Mouse (Mus musculus) gastrocnemius, postnatal 36 days (tissue): ENCODE results near the gene Mpzl2. TPM values are rescaled to one million over a fixed set of nuclear protein-coding genes. Genes with fewer than 3 reads are reported as not detected.

Experiments
- DNase-seq, 2 experiments: peaks; one replicate each; pipeline ENCODE4 v3.0.0; 2022
- intact Hi-C: fragments of 180-260 bp; cut with DNase I; formaldehyde crosslinking; loops from one replicate; pipeline ENCODE4 v1.15.1; 2025
- total RNA-seq, 2 experiments: library from RNA; stranded (reverse); gene quantifications; 2 replicates each; pipeline ENCODE4 v1.2.3; 2021

Gene Mpzl2
- total RNA-seq, 2 experiments from 2014 or later: 0.30 to 0.33 TPM

DNA sequence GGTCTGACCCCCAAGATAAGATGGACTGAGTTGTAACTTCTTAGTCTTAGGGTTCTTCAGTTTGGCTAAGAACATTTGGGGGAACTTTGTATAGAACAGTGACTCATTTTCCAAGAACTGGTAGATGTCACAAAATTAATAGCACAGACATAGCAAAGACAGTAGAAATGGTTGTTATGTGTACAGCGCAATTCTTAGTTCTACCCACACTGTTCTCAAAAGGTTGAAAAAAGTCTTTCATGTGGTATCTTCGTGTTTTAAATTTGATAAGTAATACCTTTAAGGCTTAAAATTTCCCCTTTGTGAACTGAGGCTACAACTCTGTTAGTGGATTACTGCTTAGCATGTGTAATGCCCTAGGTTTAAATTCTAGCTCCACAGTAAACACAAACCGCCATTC lies 43.5 kb downstream of the Mpzl2 start:
- intact Hi-C loops: no loop called here

DNA sequence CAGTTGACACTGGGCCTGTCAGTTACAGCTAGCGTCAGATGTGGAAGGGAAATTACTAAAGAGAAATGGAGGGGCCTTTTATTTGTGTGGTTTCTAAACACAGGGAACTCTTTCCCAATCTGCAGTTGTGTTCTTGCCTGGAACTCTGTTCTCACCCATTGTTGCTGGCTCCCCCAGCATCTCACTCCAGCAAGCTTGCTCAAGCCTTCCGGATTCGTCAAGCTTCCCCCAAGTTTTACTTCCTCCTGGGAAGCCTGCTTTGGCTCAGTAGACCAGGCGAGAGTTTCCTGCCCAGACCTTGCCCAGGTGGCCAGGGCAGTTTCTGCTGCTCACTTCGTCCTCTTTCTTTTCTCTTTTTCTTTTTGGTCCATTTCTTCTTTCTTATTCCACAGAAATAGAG lies 45.0 kb downstream of the Mpzl2 start:
- no peak for DNase-seq
- intact Hi-C loops: no loop called here

More for the DNA sequence above, 43.5 kb downstream of the Mpzl2 start:
- no peak for DNase-seq

DNA sequence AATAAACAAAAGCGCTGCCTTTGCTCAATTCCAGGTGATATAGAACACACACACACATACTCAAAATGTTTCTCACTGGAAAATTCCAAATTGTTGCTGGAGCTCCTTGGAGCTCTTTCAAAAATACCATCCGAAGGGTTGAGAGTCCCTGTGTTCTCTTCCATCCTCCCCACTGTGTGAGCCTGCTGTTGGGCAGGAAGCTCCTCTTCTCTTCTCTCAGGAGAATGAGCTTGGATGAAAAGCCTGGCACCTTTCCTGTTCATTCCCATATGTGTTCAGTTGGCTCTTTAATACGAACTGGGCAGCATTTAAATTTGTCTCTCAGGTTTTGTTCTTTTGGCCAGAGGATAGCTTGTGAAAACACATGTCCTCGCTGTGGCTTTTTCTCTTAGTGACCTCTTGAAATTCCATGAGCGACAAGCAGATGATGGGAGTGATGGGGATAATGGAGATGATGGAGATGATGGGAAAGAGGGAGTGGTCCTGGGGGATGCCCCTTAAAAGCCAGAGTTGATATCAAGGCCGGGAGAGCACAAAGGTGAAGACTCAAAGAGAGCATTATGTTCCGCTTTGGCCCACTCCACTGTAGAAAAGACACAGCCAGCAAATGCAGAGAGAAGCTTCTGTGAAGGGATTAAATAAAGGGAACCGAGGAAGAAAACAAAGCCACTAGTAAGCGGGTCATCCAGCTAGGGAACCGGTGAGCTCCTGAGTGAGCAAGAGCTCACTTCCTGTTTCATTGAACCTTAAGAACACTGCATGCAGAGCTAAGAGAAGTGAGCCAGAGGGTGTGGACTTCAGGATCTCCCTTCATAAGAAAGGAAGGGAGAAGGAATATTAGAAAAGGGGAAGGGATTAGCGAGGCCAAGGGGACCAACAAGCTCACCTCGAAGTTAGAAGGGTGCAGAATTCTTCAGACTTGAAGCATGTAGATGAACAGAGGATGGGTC lies 46.4 kb downstream of the Mpzl2 start:
- DNase-seq: no peak
- intact Hi-C loops: no loop called here

DNA sequence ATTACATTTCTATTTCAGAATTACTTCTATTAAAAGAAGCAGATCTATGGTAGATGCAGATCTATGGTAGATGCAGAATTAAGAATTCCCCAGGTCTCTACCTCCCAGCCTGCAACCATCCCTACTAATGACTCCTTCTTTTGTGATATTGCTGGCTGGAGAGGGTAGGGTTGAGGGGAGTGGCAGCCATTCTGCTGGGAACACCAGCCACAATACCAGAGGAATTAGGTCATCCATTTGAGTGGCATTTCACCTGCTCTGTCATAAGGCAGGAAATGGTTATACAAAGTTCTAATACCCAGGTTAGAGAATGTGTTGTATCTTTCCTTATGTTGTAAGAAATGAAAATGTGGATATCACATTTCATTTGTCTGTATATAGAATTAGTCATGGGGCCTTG lies 48.4 kb downstream of the Mpzl2 start:
- intact Hi-C loops: no loop called here
- DNase-seq: no peak

DNA sequence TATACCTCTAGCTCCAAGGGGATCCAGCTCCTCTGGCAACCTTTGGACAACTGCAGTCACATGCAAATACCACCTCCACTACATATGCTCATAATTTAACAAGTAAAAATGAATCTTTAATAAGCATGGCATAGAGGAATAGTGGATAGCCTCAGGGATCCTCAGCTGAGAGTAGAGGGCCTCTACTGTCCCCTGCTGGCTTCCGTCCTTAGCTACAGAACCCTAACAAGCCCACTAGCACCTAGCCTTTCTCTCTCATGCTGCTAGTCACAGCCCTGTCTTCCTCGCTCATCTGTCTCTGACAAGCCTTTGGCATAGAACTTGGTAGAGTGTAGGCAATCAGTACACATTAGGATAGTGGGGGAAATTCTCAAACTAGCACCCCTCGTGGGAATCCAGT lies 51.2 kb downstream of the Mpzl2 start:
- intact Hi-C loops: no loop called here
- no peak for DNase-seq

DNA sequence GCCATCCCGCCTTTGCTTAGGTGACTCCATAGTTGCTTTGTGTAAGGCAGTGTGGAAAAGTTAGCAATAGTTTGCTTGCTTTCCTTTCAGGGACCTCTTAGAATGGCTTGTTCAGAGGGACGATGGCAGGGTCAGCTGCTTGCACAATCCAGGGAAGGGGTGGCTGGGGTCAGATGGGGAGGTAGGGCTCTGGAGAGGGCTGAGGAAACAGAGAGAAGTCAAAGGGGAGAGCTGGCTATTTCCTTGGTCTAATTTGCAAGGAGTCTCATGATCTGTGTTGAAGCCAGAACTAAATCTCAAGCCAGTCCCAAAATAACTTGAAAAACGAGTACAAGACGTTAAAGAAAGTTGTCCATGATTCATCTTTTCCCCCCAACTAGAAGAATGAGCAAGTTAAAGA lies 53.0 kb downstream of the Mpzl2 start:
- DNase-seq: no peak

DNA sequence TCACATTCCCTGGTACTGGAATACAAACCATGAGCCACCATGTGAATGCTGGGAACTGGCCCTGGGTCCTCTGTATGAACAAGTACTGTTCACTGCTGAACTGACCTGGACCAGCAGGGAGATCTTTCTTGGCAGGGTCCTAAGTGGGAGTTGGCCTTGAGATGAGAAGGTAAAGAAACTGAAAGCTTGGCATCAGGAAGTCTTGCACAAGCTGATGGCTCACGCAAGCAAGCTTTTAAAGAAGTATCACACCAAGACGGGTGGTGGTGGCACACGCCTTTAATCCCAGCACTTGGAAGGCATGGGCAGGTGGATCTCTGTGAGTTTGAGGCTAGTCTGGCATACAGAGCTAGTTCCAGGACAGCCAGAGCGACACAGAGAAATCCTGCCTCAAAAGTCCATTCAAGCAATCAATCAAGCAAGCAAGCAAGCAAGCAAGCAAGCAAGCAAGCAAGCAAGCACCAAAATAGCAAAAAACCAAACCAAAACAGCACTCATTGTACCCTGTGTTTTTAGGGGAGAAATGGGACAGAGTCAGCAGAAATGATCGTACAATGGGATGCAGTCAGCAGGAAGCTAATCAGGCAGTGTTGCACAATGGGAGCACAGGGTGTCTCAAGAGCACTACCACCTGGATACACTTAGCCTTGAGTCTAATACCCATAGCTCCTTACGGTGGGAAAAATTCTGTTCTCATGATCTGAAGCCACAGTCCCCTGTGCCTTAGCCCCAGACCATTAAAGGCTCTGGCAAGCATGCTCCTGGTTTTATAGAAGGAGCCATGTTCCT lies 55.7 kb downstream of the Mpzl2 start:
- no peak for DNase-seq
- intact Hi-C loops: no loop called here

More for the DNA sequence above, 53.0 kb downstream of the Mpzl2 start:
- intact Hi-C loops: no loop called here

DNA sequence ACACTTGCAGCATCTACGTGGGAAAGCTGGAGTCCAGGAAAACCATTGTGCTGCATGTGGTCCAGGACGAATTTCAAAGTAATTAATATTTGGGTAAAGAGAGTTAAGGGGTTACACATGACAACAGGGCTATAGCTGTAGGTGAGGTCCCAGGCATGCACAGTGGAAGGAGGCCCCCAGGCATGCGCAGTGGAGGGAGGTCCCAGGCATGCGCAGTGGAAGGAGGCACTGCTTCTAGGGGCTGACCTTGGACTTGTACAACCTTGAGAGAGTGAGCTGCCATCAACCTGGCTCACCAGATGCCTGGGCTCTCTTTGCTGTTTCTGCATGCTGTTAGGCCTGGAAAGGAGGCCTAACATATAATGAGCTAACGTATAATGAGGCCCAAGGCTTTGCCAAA lies 58.3 kb downstream of the Mpzl2 start:
- intact Hi-C loops: no loop called here
- DNase-seq: no peak

DNA sequence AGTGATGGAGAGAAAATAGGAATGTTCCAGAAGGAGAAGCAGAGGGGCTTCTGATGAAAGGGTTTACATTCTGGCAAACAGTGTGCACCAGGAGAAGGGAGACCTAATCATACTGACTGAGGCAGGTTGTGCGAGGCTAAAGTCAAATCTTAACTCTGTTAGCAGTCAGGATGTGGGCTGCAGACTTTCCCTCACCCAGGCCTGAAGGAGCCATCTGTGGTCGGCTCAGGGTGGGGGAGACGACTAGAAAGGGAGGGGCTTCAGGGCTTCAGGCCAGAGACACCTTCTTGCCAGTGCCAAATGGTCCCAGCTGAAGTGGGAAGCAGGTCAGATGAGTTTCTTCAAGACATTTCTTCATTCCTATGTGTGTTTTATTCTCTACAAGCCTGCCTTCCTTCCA lies 58.8 kb downstream of the Mpzl2 start:
- no peak for DNase-seq
- intact Hi-C loops: no loop called here

DNA sequence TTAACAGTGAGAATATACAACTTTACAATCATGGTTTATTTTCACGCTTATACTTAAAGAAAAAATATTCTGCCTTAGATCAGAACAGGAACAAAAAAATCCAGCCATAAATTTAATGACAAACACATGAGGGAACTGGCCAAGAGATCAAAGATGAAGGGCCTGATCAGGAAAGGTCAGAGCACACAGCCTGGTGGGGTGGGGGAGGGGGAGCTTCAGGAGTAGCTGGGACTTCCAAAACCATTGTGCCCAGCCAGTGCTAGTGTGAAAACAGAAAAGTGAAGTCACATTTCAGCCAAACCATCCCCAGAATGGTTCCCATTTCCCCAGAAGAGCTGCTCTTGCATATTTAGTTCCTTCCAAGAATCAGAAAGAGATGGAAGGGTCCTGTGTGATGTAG lies 62.9 kb downstream of the Mpzl2 start:
- DNase-seq: no peak
- intact Hi-C loops: no loop called here

DNA sequence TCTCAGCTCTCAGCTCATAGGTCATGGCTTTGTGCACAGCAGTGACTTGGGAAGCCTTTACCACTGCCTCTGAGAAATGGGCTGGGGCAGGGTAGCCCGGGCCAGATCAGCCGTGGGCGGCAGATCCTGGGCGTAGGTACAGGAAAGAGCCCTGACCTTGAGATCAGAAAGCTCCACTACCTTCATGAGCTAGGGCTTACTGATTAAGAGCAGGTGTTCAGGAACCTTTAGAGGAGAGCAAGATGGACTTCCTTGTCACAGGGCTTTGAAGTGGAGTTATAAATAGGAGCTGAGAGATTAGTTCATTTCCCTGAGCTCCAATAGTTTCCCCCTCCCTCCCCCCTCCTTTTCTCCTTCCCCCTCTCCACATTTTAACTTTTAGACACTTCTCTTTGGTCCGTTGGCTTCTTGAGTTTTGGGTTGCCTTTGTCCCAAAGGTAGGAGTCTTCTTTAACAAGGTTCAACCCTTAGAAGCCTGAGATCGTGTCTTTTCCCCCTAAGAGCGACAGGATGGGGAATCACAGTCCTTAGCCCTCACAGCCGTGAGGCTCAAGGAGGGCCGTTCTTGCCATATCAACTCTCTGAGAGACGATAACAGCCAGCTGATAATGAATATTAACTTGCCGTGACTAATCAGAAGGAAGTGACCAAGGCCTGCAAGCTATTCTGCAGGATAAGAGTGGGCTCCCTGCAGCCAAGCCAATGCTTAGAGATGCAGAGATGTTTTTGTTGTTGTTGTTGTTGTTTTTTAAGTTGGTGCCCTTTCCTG lies 63.8 kb downstream of the Mpzl2 start:
- intact Hi-C loops: no loop called here
- no peak for DNase-seq

Other genes starting within 250 kb of the Mpzl2 start
- gene Tmem25, start 240.5 kb upstream of the Mpzl2 start, total RNA-seq: 1 to 10 TPM; 6.1 to 6.2 TPM
- gene Ttc36, start 236.7 kb upstream of the Mpzl2 start, total RNA-seq: not detected
- 10 to 100 TPM; 12.5 to 12.8 TPM for gene Kmt2a, start 158.5 kb upstream of the Mpzl2 start, total RNA-seq
- gene Atp5l, start 119.1 kb upstream of the Mpzl2 start, total RNA-seq: 100 to 1,000 TPM; 659 to 699 TPM
- gene Ube4a, start 74.2 kb upstream of the Mpzl2 start, total RNA-seq: 10 to 100 TPM; 28.9 to 39.4 TPM
- gene Cd3g, start 59.4 kb upstream of the Mpzl2 start, total RNA-seq: 1 to 10 TPM in 1 of 2 experiments, not detected in 1; 1.7 TPM
- gene Cd3d, start 58.0 kb upstream of the Mpzl2 start, total RNA-seq: 1 to 10 TPM in 1 of 2 experiments, not detected in 1; 1.3 TPM
- gene Cd3e, start 30.2 kb upstream of the Mpzl2 start, total RNA-seq: 1 to 10 TPM in 1 of 2 experiments, not detected in 1; 2.5 TPM
- gene Mpzl3, start 15.4 kb downstream of the Mpzl2 start, total RNA-seq: 1 to 10 TPM in 1 of 2 experiments, under 1 TPM in 1; 0.97 to 1.4 TPM
- gene Jaml, start 39.4 kb downstream of the Mpzl2 start, total RNA-seq: under 1 TPM; 0.13 to 0.44 TPM
- gene Scn2b, start 78.0 kb downstream of the Mpzl2 start, total RNA-seq: 1 to 10 TPM; 1.7 to 2.5 TPM
- gene Scn4b, start 98.6 kb downstream of the Mpzl2 start, total RNA-seq: 100 to 1,000 TPM; 209 to 240 TPM
- gene BC049352, start 142.2 kb downstream of the Mpzl2 start, total RNA-seq: 1 to 10 TPM in 1 of 2 experiments, under 1 TPM in 1; 0.92 to 1.7 TPM
- gene Tmprss4, start 164.3 kb downstream of the Mpzl2 start, total RNA-seq: not detected
- gene Il10ra, start 229.3 kb downstream of the Mpzl2 start, total RNA-seq: under 1 TPM; 0.28 to 0.62 TPM